Mouse (Mus musculus): ENCODE measurements around the gene Akap2. TPM values are rescaled to one million over a fixed set of nuclear protein-coding genes. Genes with fewer than 3 reads are reported as not detected.

Akap2 gene
- polyA plus RNA-seq, 1 experiment from 2014 or later, result 17.7 TPM

Other genes starting within 250 kb of the Akap2 start
- gene Pakap, start 149.5 kb upstream of the Akap2 start, polyA plus RNA-seq (2015; fragmentation: Nextera tagmentation; extraction: Ambion mirVana), result 10.3 and 11.5 TPM in 2 replicates
- 0.09 and 0.19 TPM in 2 replicates for gene D630039A03Rik, start 198.6 kb downstream of the Akap2 start, polyA plus RNA-seq (2015; fragmentation: Nextera tagmentation; extraction: Ambion mirVana)
- 274 and 282 TPM in 2 replicates for gene Txn1, start 238.8 kb downstream of the Akap2 start, polyA plus RNA-seq (2015; fragmentation: Nextera tagmentation; extraction: Ambion mirVana)

All from hindbrain, embryonic 13.5 days (tissue).